Mouse (Mus musculus): ENCODE data around the gene Prmt3. TPM values are rescaled to one million over a fixed set of nuclear protein-coding genes. Genes with fewer than 3 reads are reported as not detected.

Gene Prmt3
- total RNA-seq, 2 experiments from 2014 or later: 11.1 to 13.2 TPM

GRCm38 (mm10) chr7:49842366-49843282 lies 64.5 kb downstream of the Prmt3 start:
- intact Hi-C loops (cut with DNase I): no loop called here
- Histone ChIP-seq H3K27ac (no peak overlapping the region), H3K4me3 (no peak overlapping the region)
- DNase-seq: no peak
- TF ChIP-seq CTCF (IDR thresholded peaks at IDR 0.05): no peak

- TF ChIP-seq CTCF (IDR thresholded peaks at IDR 0.05): no peak
- DNase-seq: no peak
- H3K4me3 ChIP-seq: no peak overlapping the region
- H3K27ac ChIP-seq: no peak overlapping the region
- intact Hi-C loops (cut with DNase I): no loop called here
Observed at GRCm38 (mm10) chr7:49843304-49843933, 65.3 kb downstream of the Prmt3 start.

DNA sequence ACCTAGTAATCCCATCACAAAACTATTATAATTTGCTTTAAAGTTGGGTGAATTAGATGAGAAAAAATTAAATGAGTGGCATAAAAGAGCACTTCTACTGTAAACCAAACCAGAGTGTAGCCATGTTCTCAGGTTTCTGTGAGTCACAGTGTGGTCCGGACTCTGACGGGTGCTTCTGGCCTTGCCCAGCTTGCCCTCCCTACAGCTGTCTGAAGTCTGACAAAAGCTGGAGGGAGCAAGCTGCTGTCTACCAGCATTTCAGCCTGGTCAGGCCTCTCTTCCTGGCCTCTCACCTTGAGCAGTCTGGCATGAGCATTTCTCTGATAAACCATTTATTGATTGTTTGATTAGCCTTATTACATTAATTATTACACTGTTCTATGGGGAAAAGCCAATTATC lies 69.8 kb downstream of the Prmt3 start:
- Histone ChIP-seq H3K4me3 (no peak overlapping the region), H3K27ac (no peak overlapping the region)
- DNase-seq: no peak
- TF ChIP-seq CTCF (IDR thresholded peaks at IDR 0.05): no peak
- intact Hi-C loops (cut with DNase I): no loop called here

DNA sequence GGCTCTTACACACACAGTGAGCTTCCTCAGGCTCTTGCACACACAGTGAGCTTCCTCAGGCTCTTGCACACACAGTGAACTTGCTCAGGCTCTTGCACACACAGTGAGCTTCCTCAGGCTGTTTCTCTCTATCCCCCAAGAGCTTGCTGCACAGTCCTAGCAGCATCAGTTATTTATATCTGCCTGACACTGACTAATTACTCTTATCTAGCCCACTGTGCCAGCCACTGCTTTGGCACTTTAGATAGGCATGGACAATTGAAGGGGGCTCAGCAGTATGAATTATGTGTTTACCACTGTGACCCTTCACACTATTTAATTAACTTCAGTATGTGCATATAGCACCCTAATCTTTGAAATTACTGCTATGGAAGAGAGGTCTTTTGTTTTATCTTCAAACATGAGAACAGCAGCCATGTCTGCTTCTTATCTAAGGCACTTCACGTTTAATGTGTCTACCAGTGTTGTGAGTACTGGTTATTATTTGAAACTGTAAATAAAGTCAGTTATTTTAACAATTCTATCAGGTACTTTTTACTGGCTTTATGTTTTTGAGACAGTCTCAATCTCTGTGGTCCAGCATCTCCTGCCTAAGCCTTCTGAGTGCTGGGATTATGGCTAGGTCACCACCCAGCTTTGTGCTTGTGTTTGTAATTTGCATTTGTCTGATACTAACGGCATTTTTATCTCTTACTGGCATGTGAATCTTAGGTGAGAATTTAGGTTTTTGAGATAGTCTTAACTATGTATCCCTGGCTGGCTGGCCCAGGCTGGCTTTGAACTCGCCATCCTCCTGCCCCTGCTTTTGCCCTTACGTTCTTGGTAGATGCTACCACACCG lies 75.4 kb downstream of the Prmt3 start:
- intact Hi-C loops (cut with DNase I): no loop called here
- Histone ChIP-seq H3K4me3 (no peak overlapping the region), H3K27ac (no peak overlapping the region)
- DNase-seq: no peak
- TF ChIP-seq CTCF (IDR thresholded peaks at IDR 0.05): no peak

DNA sequence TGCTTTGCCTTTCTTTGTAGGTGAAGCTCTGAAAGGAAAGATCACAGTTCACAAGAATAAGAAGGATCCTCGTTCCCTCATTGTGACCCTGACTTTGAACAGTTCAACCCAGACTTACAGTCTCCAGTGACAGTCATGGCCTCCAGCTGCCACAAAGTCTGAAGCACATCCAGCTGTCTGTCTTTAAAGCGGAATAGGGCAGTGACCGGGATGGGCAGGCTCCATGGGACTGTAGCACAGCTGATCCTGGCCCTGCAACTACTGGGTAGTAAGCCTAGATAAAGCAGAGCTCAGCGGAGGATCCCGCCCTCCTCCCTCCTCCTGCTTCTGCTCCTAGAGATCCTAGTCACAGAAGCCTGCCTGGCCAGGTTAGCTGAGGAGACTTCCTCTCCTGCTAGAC lies 79.2 kb downstream of the Prmt3 start:
- H3K4me3 ChIP-seq: no peak overlapping the region
- no peak for DNase-seq
- no peak for TF ChIP-seq CTCF (IDR thresholded peaks at IDR 0.05)
- no peak overlapping the region for H3K27ac ChIP-seq
- intact Hi-C loops (cut with DNase I): no loop called here

GRCm38 (mm10) chr7:49858257-49858656 lies 80.1 kb downstream of the Prmt3 start:
- no peak for TF ChIP-seq CTCF (IDR thresholded peaks at IDR 0.05)
- Histone ChIP-seq H3K4me3 (no peak overlapping the region), H3K27ac (no peak overlapping the region)
- DNase-seq: no peak
- intact Hi-C loops (cut with DNase I): no loop called here

DNA sequence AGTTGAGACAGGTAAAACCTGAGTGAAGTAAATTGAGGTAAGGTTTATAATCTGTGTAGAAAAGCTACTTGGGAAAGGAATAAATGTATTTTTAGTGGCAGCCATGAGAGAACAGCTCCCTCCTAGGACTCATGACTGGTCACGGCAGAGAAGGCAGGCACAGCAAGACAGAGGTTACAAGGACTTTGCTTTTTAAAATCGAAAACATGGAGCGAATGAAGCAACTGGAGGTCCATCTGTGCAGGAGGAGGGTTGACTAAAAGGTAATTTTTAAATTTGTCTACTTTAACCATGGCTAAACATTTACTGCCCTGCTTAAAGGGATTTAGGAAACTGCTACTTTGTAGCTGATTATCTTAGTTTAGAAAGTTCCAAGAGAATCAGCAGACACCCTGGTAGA lies 81.7 kb downstream of the Prmt3 start:
- H3K27ac ChIP-seq: no peak overlapping the region
- intact Hi-C loops (cut with DNase I): no loop called here
- no peak overlapping the region for H3K4me3 ChIP-seq
- DNase-seq: no peak
- no peak for TF ChIP-seq CTCF (IDR thresholded peaks at IDR 0.05)

GRCm38 (mm10) chr7:49861196-49861595 lies 83.0 kb downstream of the Prmt3 start:
- Histone ChIP-seq H3K4me3 (no peak overlapping the region), H3K27ac (no peak overlapping the region)
- no peak for TF ChIP-seq CTCF (IDR thresholded peaks at IDR 0.05)
- intact Hi-C loops (cut with DNase I): no loop called here
- no peak for DNase-seq

DNA sequence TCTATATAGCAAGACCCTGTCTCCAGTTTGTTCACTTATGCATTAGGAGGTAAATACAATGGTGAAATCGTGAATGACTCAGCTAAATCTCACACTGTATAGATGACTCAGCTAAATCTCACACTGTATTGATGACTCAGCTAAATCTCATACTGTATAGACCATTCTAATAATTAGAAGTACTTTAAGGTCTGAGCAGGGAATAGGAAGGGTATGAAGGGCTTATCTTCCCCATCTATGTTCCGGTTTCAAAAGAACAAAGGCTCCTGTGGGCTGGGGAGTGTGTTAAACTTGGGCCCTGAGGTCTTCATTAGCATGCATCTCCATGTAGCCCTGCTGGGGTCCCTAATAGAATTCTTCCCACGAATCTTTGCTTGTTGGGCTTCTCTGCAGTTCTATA lies 85.6 kb downstream of the Prmt3 start:
- no peak for TF ChIP-seq CTCF (IDR thresholded peaks at IDR 0.05)
- Histone ChIP-seq H3K4me3 (no peak overlapping the region), H3K27ac (no peak overlapping the region)
- no peak for DNase-seq
- intact Hi-C loops (cut with DNase I): no loop called here

- intact Hi-C loops (cut with DNase I): no loop called here
Observed at GRCm38 (mm10) chr7:49869656-49870055, 91.5 kb downstream of the Prmt3 start.

GRCm38 (mm10) chr7:49870276-49870675 lies 92.1 kb downstream of the Prmt3 start:
- TF ChIP-seq CTCF (IDR thresholded peaks at IDR 0.05): no peak

More at GRCm38 (mm10) chr7:49869656-49870055, 91.5 kb downstream of the Prmt3 start:
- no peak for DNase-seq
- no peak for TF ChIP-seq CTCF (IDR thresholded peaks at IDR 0.05)
- Histone ChIP-seq H3K4me3 (no peak overlapping the region), H3K27ac (no peak overlapping the region)

GRCm38 (mm10) chr7:49877307-49877706 lies 99.2 kb downstream of the Prmt3 start:
- no peak for DNase-seq
- intact Hi-C loops (cut with DNase I): no loop called here
- TF ChIP-seq CTCF (IDR thresholded peaks at IDR 0.05): no peak

More at GRCm38 (mm10) chr7:49870276-49870675, 92.1 kb downstream of the Prmt3 start:
- Histone ChIP-seq H3K4me3 (no peak overlapping the region), H3K27ac (no peak overlapping the region)
- no peak for DNase-seq
- intact Hi-C loops (cut with DNase I): no loop called here

DNA sequence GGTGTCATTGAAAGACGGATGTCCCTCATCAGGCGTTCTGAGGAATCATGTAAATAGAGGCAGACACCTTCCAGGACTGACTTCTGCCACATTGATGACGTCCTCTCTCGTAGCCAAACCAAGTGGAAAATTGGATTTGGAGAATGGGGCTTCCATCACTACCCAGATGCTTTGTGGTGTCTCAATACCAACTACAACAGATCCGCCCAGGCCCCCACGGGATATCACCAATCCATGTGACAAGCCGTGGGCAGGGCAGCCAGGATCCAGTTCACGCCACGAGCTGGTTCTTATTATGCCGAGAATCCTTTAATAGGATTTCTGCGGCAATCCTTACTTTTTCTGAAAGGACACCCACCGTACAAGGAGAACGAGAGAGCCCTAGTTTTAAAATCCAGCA lies 100.9 kb downstream of the Prmt3 start:
- Histone ChIP-seq H3K27ac (no peak overlapping the region), H3K4me3 (no peak overlapping the region)
- DNase-seq: no peak
- intact Hi-C loops (cut with DNase I): no loop called here
- no peak for TF ChIP-seq CTCF (IDR thresholded peaks at IDR 0.05)

More at GRCm38 (mm10) chr7:49877307-49877706, 99.2 kb downstream of the Prmt3 start:
- Histone ChIP-seq H3K4me3 (no peak overlapping the region), H3K27ac (no peak overlapping the region)
